Mouse (Mus musculus) forebrain, embryonic 15.5 days (tissue): ENCODE results near the gene Shc2. TPM values are rescaled to one million over a fixed set of nuclear protein-coding genes. Genes with fewer than 3 reads are reported as not detected.

Source experiments
- ATAC-seq: fragments of 200-750 bp; cut with Nextera tagmentation; replicated peaks from 2 replicates; pipeline ENCODE4 v1.8.0; 2017; ENCODE audit warnings: mild to moderate bottlenecking, moderate TSS enrichment, moderate library complexity
- H3K27ac ChIP-seq: fragments of 300-500 bp; sonication (generic); replicated peaks from 2 replicates; pipeline ENCODE4 v1.5.1; 2015; ENCODE audit warnings: mild to moderate bottlenecking, inconsistent platforms
- H3K27me3 ChIP-seq: fragments of 300-500 bp; sonication (generic); 2 replicates; pipeline ENCODE4 v1.6.1; 2015; ENCODE audit warnings: inconsistent platforms
- H3K36me3 ChIP-seq: fragments of 300-500 bp; sonication (generic); 2 replicates; pipeline ENCODE4 v1.6.1; 2015; ENCODE audit warnings: mild to moderate bottlenecking, inconsistent platforms
- H3K4me1 ChIP-seq: fragments of 300-500 bp; sonication (generic); 2 replicates; pipeline ENCODE4 v1.6.1; 2015; ENCODE audit warnings: inconsistent platforms
- H3K4me2 ChIP-seq: fragments of 300-500 bp; sonication (generic); replicated peaks from 2 replicates; pipeline ENCODE4 v1.6.1; 2015; ENCODE audit warnings: mild to moderate bottlenecking, inconsistent platforms
- H3K4me3 ChIP-seq: fragments of 300-500 bp; sonication (generic); 2 replicates; pipeline ENCODE4 v1.5.1; 2015; ENCODE audit warnings: mild to moderate bottlenecking, inconsistent platforms
- H3K9ac ChIP-seq: fragments of 300-500 bp; sonication (generic); replicated peaks from 2 replicates; pipeline ENCODE4 v1.6.1; 2015; ENCODE audit warnings: mild to moderate bottlenecking, inconsistent platforms
- H3K9me3 ChIP-seq: fragments of 300-500 bp; sonication (generic); 2 replicates; pipeline ENCODE4 v1.6.1; 2016; ENCODE audit warnings: inconsistent platforms
- WGBS: fragments of 180-500 bp; shearing (Covaris S2); methylation state at CpG from one replicate; pipeline ENCODE4 v1.1.7; 2015; ENCODE audit warnings: mixed read lengths; 5-methylcytosine and 5-hydroxymethylcytosine counted together
- polyA plus RNA-seq: library from polyadenylated mRNA; unstranded; fragments of >200 nt; fragmentation: Nextera tagmentation; extraction: Ambion mirVana; gene quantifications from 2 replicates; pipeline ENCODE4 v1.2.1, GENCODE M21; 2015

Shc2 gene
- polyA plus RNA-seq, 1 experiment from 2014 or later: 15.1 TPM

DNA sequence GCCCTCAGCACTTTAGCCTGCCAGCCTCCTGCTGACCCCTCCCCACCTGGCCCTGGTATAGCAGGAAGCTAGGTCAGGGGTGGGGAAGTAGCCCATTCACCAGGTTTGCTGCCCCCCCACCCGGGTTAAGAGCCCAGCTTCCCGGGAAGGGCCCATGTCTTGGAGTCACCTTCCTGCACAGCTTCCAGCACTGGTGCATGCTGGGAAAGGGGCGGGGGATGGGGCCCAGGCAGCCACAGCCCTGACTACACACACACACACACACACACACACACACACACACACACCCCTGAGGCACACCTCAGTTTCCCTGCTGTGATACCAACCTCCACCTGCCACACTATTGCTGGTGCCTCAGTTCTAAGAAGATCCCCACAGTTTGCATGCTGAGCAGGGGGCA lies 24.1 kb upstream of the Shc2 start:
- WGBS: 71% methylated on average over 3 of the region's 3 CpGs
- H3K4me1 ChIP-seq: no peaks in the 10 kb centered on the region
- no peak for ATAC-seq
- no peaks in the 10 kb centered on the region for H3K27me3 ChIP-seq
- no peaks in the 10 kb centered on the region for H3K9me3 ChIP-seq
- no peak overlapping the region for H3K9ac ChIP-seq
- H3K4me3 ChIP-seq: no peak overlapping the region
- no peak overlapping the region for H3K4me2 ChIP-seq
- no peaks in the 10 kb centered on the region for H3K36me3 ChIP-seq
- no peak overlapping the region for H3K27ac ChIP-seq

GRCm38 (mm10) chr10:79660298-79660697 lies 22.6 kb upstream of the Shc2 start:
- no peak overlapping the region for H3K27ac ChIP-seq
- no peaks in the 10 kb centered on the region for H3K27me3 ChIP-seq
- ATAC-seq: no peak
- no peak overlapping the region for H3K4me2 ChIP-seq
- no peaks in the 10 kb centered on the region for H3K36me3 ChIP-seq
- H3K9me3 ChIP-seq: no peaks in the 10 kb centered on the region
- H3K9ac ChIP-seq: no peak overlapping the region
- no peak overlapping the region for H3K4me3 ChIP-seq
- H3K4me1 ChIP-seq: no peaks in the 10 kb centered on the region; the same call in 1 of the 2 replicates
- WGBS: 62% methylated on average over 2 of the region's 2 CpGs

GRCm38 (mm10) chr10:79658829-79659228 lies 21.1 kb upstream of the Shc2 start:
- no peaks in the 10 kb centered on the region for H3K9me3 ChIP-seq
- H3K27me3 ChIP-seq: no peaks in the 10 kb centered on the region
- no peak overlapping the region for H3K27ac ChIP-seq
- 24% methylated on average over 4 of the region's 4 CpGs for WGBS
- no peaks in the 10 kb centered on the region for H3K36me3 ChIP-seq
- no peak overlapping the region for H3K4me2 ChIP-seq
- ATAC-seq: no peak
- no peak overlapping the region for H3K9ac ChIP-seq
- no peak overlapping the region for H3K4me3 ChIP-seq
- H3K4me1 ChIP-seq: no peaks in the 10 kb centered on the region; the same call in none of the 2 replicates

- Histone ChIP-seq H3K27me3 (no peaks in the 10 kb centered on the region), H3K4me2 (no peak overlapping the region), H3K36me3 (no peaks in the 10 kb centered on the region), H3K4me3 (no peak overlapping the region), H3K4me1 (no peaks in the 10 kb centered on the region; the same call in none of the 2 replicates), H3K27ac (peak overlapping the region; percentile 62), H3K9me3 (no peaks in the 10 kb centered on the region), H3K9ac (no peak overlapping the region)
- WGBS: 21% methylated on average over 1 of the region's 1 CpGs
- ATAC-seq: peak; percentile 85
Observed at GRCm38 (mm10) chr10:79654946-79655395, 17.3 kb upstream of the Shc2 start.

- no peak overlapping the region for H3K27ac ChIP-seq
- no peak overlapping the region for H3K4me3 ChIP-seq
- no peaks in the 10 kb centered on the region; the same call in none of the 2 replicates for H3K4me1 ChIP-seq
- no peaks in the 10 kb centered on the region for H3K9me3 ChIP-seq
- 84% methylated on average over 7 of the region's 7 CpGs for WGBS
- H3K27me3 ChIP-seq: no peaks in the 10 kb centered on the region
- H3K9ac ChIP-seq: no peak overlapping the region
- H3K4me2 ChIP-seq: no peak overlapping the region
- H3K36me3 ChIP-seq: no peaks in the 10 kb centered on the region
- ATAC-seq: no peak
Observed at GRCm38 (mm10) chr10:79652789-79653188, 15.1 kb upstream of the Shc2 start.

DNA sequence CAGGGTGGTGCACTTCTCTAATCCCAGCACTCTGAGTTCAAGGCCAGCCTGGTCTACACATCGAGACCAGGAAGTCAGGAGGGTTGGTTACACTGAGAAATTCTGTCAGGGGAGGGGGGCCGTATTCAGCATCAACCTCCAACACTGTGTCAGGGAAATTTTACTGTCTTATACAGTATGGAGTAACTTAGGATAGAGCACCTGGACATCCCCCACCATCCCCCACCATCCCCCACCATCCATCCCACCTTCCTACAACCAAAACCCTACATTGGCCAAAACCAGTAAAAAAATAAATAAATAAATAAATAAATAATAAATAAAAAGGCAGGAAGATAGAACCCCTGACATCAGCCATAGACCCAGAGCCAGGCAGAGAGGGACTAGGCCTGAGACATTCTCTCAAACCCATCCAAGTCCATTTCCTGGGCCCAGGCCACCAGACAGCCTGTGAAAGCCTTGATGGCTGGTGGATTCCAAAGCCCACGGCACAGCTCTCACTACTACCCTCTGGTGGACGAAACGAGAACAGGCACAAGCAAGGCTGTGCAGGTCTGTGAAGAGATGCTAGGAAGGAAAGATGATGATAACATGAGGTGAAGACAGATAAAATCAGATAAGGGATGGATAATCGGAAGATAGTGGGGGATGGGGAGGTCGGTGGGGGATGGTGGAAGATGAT lies 11.5 kb upstream of the Shc2 start:
- Histone ChIP-seq H3K9me3 (no peaks in the 10 kb centered on the region), H3K27ac (no peak overlapping the region), H3K36me3 (no peaks in the 10 kb centered on the region), H3K4me2 (no peak overlapping the region), H3K9ac (no peak overlapping the region), H3K4me1 (no peaks in the 10 kb centered on the region), H3K27me3 (no peaks in the 10 kb centered on the region), H3K4me3 (no peak overlapping the region)
- peak; percentile 58 for ATAC-seq
- WGBS: 32% methylated on average over 7 of the region's 7 CpGs

- no peaks in the 10 kb centered on the region for H3K9me3 ChIP-seq
- H3K4me3 ChIP-seq: no peak within 1 kb of the TSS
- WGBS: 80% methylated on average over 8 of the region's 8 CpGs
- H3K9ac ChIP-seq: no peak within 1 kb of the TSS
- H3K36me3 ChIP-seq: no peaks in the 10 kb centered on the region
- H3K27me3 ChIP-seq: no peaks in the 10 kb centered on the region
- no peak within 1 kb of the TSS for H3K4me2 ChIP-seq
- no peak within 1 kb of the TSS for H3K27ac ChIP-seq
- ATAC-seq: no peak
- H3K4me1 ChIP-seq: no peaks in the 10 kb centered on the region
Observed at GRCm38 (mm10) chr10:79645711-79646110, 8.0 kb upstream of the Shc2 start, which contains the start of gene Odf3l2. Gene Odf3l2, minus strand, starts transcription at chr10:79645738.

DNA sequence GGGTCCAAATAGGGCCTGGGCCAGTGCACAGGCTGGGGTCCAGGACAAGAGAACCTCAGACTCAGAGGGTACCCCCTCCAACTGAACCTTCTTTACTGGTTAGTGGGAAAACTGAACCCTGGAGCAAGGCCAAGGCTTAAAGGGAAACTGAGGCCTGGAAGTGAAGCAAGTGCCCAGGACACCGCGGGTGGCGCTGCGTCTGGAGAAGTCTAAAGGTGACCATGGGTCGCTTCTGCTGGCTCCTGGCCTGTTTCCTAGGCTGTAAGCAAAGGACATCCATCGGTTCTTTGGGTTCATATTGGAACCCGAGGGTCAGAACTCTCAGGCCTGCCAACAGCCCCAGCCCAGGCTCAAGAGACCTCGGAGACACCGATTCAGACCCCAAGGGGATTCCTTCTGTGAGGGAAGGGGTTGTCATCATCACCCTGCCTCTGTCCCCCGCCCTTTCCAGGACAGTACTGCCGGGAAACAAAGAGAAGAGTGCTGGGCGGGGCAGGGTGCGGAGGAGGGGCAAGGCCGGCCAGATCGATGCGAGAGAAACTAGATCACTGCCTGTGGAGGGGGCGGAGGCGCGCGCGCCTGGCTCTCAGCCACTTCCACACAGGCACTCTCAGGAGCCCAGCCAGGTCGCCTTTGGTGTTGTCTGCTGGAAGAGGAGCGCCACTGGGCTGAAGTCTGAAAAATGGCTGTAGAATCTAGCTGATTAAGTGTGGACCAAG lies 927 bp upstream of the Shc2 start:
- peaks cover 23% of the 10 kb centered on the region for H3K4me1 ChIP-seq
- peak overlapping the region; percentile 82 for H3K4me3 ChIP-seq
- peak overlapping the region; percentile 89 for H3K4me2 ChIP-seq
- no peak overlapping the region for H3K9ac ChIP-seq
- no peaks in the 10 kb centered on the region for H3K9me3 ChIP-seq
- H3K27ac ChIP-seq: no peak overlapping the region
- peaks cover 14% of the 10 kb centered on the region; the same call in 1 of the 2 replicates for H3K27me3 ChIP-seq
- no peak for ATAC-seq
- 5% methylated on average over 23 of the region's 23 CpGs for WGBS
- H3K36me3 ChIP-seq: no peaks in the 10 kb centered on the region

DNA sequence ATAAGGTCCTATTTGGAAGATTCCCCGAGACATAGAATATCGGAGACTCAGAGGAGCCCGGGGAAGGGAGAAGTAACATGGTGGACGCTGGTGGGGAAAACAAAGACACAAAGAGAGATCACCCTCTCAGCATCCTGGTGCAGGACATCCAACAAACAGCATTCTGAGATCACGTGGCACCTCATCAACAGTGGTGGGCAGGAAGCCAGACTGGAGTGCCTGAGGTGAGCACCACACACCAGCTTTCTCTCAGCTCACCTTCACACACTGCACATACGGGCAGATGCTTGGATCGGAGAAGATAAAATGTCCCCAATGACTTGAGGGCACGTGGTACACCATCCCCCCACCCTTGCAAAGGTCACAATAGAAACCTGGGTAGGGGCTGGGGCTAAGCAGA lies 1.4 kb downstream of the Shc2 start:
- Histone ChIP-seq H3K4me1 (peaks cover 34% of the 10 kb centered on the region), H3K27me3 (peaks cover 14% of the 10 kb centered on the region; the same call in 1 of the 2 replicates), H3K9ac (peak overlapping the region; percentile 70; the same call in 1 of the 2 replicates), H3K4me3 (peak overlapping the region; percentile 82), H3K36me3 (no peaks in the 10 kb centered on the region), H3K27ac (0 out of 2 replicates have a peak overlapping the region, but pooled peaks have one; percentile 33), H3K4me2 (peak overlapping the region; percentile 89), H3K9me3 (no peaks in the 10 kb centered on the region)
- ATAC-seq: no peak
- 73% methylated on average over 8 of the region's 8 CpGs for WGBS

GRCm38 (mm10) chr10:79633006-79633777 lies 4.5 kb downstream of the Shc2 start:
- WGBS: 87% methylated on average over 17 of the region's 17 CpGs
- H3K9me3 ChIP-seq: no peaks in the 10 kb centered on the region
- no peaks in the 10 kb centered on the region for H3K36me3 ChIP-seq
- H3K4me2 ChIP-seq: no peak overlapping the region
- H3K27ac ChIP-seq: no peak overlapping the region
- ATAC-seq: no peak
- H3K9ac ChIP-seq: no peak overlapping the region
- H3K4me1 ChIP-seq: peaks cover 35% of the 10 kb centered on the region
- H3K4me3 ChIP-seq: no peak overlapping the region
- H3K27me3 ChIP-seq: peaks cover 2% of the 10 kb centered on the region; the same call in 1 of the 2 replicates

GRCm38 (mm10) chr10:79631432-79631831 lies 6.3 kb downstream of the Shc2 start:
- H3K4me3 ChIP-seq: no peak overlapping the region

DNA sequence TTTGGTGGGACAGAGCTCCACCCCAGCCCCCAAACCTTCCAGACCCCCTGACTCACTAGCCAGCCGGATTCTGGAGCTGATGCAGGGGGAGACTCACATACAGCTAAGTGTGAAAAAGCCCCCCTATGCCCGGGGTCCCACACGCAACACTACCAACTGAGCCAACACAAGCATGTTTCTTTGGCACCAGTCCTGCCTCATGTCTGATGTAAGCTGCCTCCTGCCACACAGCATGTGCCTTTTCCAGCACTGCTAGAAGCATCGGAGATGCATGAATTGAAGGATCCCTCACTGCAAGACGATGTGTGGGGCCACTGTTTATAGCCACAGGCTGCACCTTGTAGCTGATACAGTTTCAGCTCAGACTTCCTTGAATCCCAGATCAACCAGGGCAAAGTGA lies 9.3 kb downstream of the Shc2 start:
- 0 out of 2 replicates have a peak, but pooled peaks have one; percentile 12 for ATAC-seq
- peaks cover 29% of the 10 kb centered on the region for H3K4me1 ChIP-seq
- no peak overlapping the region for H3K27ac ChIP-seq
- no peaks in the 10 kb centered on the region for H3K27me3 ChIP-seq
- H3K36me3 ChIP-seq: no peaks in the 10 kb centered on the region
- H3K4me2 ChIP-seq: no peak overlapping the region
- 62% methylated on average over 5 of the region's 5 CpGs for WGBS
- H3K9me3 ChIP-seq: no peaks in the 10 kb centered on the region
- H3K9ac ChIP-seq: no peak overlapping the region
- no peak overlapping the region for H3K4me3 ChIP-seq

More at GRCm38 (mm10) chr10:79631432-79631831, 6.3 kb downstream of the Shc2 start:
- H3K9me3 ChIP-seq: no peaks in the 10 kb centered on the region
- no peaks in the 10 kb centered on the region for H3K27me3 ChIP-seq
- ATAC-seq: peak; percentile 39
- WGBS: 37% methylated on average over 4 of the region's 4 CpGs
- H3K4me1 ChIP-seq: peaks cover 30% of the 10 kb centered on the region
- H3K9ac ChIP-seq: no peak overlapping the region
- H3K36me3 ChIP-seq: no peaks in the 10 kb centered on the region
- no peak overlapping the region for H3K4me2 ChIP-seq
- H3K27ac ChIP-seq: peak overlapping the region; percentile 50; the same call in 1 of the 2 replicates
